Mouse (Mus musculus): Measurements from ENCODE around the gene Gm20431.
"Not testable (repeated sequence)": the region's sequence is repeated elsewhere in the genome, so short reads cannot be mapped to it uniquely, and the experiment has no call there.

Gm20431 gene

GRCm38 (mm10) chr2:167631591-167632448 is 29.5 kb downstream of the Gm20431 start, which contains the start of gene Ube2v1:
TSS of gene Ube2v1 (minus strand) at chr2:167632095.
- DNase-seq (ENCODE audit: low read depth in 2 of 2, low spot score in 2 of 2): peak; percentile 98 to 99

- no peak for DNase-seq (ENCODE audit: low read depth in 2 of 2, low spot score in 2 of 2)
These were observed 30.1 kb downstream of the Gm20431 start for GRCm38 (mm10) chr2:167631181-167631590.

GRCm38 (mm10) chr2:167630421-167630820 is 30.9 kb downstream of the Gm20431 start:
- no peak for DNase-seq (ENCODE audit: low read depth in 2 of 2, low spot score in 2 of 2)

DNA sequence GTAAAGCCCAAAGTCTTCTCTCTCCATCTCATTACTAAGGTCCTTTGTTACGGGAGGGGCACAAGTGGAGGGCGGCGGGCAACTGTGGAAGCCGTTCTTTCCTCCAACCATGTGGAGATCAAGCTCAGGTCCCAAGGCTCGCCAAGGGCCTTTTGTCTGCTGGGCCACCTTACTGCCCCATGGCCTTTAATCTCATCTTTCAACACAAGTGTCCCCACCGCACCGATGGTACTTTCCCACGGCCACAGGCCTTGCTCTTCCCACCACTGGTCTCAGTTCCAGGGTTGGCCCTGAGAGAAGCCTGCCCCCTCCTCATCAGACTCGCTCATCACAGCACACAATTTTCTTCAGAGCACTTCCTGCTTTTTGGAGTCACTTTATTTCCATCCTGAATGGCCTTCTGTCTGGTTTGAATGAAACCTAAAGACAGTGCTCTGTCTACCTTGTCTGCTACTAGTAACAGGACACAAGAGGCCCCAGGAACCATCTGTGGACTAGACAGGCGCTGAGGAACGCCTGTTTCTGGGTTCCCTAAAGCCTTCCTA is 31.6 kb downstream of the Gm20431 start:
- no peak for DNase-seq (ENCODE audit: low read depth in 2 of 2, low spot score in 2 of 2)

DNA sequence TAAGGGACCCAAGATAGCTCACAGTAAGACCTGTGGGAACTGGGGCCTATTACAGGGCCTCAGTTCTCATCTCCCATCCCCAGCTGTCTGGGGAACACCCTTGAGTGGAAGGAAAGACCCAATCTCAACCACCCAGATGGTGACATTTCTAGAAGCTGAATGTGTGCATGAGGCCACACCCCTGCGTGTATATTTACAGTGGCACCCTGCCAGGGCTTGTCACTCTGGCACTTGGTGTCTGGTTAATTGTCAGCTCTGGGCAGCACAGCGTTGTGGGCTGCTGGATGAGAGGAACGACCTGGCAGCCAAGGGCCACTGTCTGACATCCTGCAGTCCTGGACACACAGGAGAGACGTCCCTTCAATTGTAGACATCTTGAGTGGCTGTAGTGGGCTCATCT is 32.4 kb downstream of the Gm20431 start:
- no peak for DNase-seq (ENCODE audit: low read depth in 2 of 2, low spot score in 2 of 2)

- DNase-seq (ENCODE audit: low read depth in 2 of 2, low spot score in 2 of 2): no peak
These were observed 34.3 kb downstream of the Gm20431 start for GRCm38 (mm10) chr2:167627019-167627418.

GRCm38 (mm10) chr2:167625670-167626069 is 35.6 kb downstream of the Gm20431 start:
- no peak for DNase-seq (ENCODE audit: low read depth in 2 of 2, low spot score in 2 of 2)

DNA sequence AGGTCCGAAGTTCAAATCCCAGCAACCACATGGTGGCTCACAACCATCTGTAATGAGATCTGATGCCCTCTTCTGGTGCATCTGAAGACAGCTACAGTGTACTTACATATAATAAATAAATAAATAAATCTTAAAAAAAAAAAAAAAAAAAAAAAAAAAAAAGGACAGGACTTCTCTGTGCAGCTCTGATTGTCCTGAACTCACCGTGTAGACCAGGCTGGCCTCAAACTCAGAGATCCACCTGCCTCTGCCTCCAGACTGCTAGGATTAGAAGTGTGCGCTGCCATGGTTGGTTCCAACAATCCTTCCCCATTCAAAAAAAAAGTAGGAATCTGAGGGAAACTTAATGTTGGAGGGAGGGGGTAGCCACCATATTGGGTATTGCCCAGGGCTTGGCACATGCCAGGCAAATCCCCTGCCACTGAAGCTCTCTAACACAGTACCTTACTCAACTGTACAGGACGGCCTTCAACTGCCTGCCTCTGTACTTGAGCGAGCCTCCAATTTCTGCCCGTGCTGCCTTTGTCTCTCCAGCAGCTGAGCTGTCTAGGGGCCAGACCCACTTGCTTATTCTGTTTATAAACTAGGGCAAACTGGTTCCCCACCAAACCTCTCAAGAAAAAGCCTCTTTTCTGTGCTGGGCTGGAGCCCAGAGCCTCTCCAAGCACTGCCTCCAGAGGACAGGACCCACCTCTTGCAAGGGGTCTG is 36.8 kb downstream of the Gm20431 start:
- DNase-seq (ENCODE audit: low read depth in 2 of 2, low spot score in 2 of 2): no peak

GRCm38 (mm10) chr2:167622965-167623364 is 38.3 kb downstream of the Gm20431 start:
- DNase-seq (ENCODE audit: low read depth in 2 of 2, low spot score in 2 of 2): no peak

- DNase-seq (ENCODE audit: low read depth in 2 of 2, low spot score in 2 of 2): no peak
These were observed 38.9 kb downstream of the Gm20431 start for GRCm38 (mm10) chr2:167622352-167622751.

GRCm38 (mm10) chr2:167621255-167622087 is 39.8 kb downstream of the Gm20431 start:
- DNase-seq (ENCODE audit: low read depth in 2 of 2, low spot score in 2 of 2): no peak

- no peak for DNase-seq (ENCODE audit: low read depth in 2 of 2, low spot score in 2 of 2)
These were observed 43.8 kb downstream of the Gm20431 start for GRCm38 (mm10) chr2:167617472-167617871.

- DNase-seq (ENCODE audit: low read depth in 2 of 2, low spot score in 2 of 2): no peak
These were observed 44.3 kb downstream of the Gm20431 start for GRCm38 (mm10) chr2:167617034-167617433.

DNA sequence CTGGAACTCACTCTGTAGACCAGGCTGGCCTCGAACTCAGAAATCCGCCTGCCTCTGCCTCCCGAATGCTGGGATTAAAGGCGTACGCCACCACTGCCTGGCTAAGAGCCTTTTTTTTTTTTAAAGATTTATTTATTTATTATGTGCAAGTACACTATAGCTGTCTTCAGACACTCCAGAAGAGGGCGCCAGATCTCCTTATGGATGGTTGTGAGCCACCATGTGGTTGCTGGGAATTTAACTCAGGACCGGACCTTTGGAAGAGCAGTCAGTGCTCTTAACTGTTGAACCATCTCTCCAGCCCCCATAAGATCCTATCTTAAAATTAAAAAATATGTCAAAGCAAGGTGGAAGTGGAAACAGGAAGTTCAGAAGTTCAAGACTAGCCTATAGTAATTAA is 48.0 kb downstream of the Gm20431 start:
- DNase-seq (ENCODE audit: low read depth in 2 of 2, low spot score in 2 of 2): not testable (repeated sequence)

- DNase-seq (ENCODE audit: low read depth in 2 of 2, low spot score in 2 of 2): no peak
These were observed 49.2 kb downstream of the Gm20431 start for GRCm38 (mm10) chr2:167612122-167612521.

- no peak for DNase-seq (ENCODE audit: low read depth in 2 of 2, low spot score in 2 of 2)
These were observed 50.0 kb downstream of the Gm20431 start for GRCm38 (mm10) chr2:167611287-167611686.

DNA sequence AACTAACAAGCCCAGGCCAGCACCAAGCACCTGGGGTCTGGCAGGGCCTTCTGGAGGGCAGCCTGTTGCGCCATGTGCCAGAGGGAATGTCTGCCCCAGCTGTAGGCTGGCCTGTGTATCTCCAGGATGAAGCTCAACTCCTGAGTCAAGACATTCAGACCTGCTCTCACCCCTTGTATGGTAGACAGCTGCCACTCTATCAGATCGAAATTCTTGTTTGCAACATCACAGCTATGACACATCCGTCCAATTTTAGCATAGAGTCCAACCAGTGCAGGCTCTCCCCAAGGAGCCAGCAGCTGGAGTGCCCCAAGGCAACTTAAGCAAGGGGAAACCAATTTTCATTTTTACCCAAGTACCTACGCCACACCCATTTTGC is 54.6 kb downstream of the Gm20431 start:
- DNase-seq (ENCODE audit: low read depth in 2 of 2, low spot score in 2 of 2): no peak

DNA sequence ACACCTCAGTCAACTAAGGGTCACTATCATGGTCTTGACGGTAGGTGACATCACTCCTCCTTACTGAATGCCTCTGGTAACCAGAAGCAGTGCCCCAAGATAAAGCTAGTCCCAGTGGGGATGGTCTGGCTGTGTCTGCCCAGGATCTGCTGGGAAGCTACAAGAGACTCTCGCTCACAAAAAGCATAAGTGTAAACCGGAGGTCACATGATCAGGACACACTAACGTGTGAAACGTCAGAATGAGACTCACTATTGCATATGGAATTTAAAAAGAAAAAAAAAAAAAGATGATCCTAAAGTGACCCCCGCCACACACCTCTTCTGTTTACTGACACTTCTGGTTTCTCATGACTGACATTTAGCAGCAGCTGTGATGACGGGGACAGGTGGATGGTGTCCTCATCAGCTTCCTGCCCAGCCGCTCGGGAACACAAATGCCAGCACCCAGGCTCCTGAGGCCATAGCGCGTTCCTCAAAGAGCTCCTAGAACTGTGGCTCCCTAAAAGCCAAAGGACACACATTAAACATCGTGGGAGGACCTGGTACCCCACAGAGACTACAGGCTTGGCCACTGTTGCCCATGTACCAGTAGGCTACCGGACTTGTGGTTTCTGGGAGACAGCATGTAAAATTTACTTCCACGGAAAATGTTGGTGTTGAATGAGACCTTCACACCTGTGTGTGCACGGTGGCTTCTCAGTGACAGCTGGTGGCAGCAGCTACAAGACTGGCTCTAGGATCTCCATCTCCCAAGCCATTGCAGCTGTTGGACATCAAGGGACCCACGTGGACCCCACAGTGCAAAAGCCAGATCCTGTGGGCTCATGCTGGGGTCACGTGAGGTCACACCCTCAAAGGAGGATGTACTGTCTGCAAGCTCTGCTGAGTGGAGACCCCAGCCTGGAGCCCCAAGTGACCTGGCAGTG is 55.2 kb downstream of the Gm20431 start:
- no peak for DNase-seq (ENCODE audit: low read depth in 2 of 2, low spot score in 2 of 2)

DNA sequence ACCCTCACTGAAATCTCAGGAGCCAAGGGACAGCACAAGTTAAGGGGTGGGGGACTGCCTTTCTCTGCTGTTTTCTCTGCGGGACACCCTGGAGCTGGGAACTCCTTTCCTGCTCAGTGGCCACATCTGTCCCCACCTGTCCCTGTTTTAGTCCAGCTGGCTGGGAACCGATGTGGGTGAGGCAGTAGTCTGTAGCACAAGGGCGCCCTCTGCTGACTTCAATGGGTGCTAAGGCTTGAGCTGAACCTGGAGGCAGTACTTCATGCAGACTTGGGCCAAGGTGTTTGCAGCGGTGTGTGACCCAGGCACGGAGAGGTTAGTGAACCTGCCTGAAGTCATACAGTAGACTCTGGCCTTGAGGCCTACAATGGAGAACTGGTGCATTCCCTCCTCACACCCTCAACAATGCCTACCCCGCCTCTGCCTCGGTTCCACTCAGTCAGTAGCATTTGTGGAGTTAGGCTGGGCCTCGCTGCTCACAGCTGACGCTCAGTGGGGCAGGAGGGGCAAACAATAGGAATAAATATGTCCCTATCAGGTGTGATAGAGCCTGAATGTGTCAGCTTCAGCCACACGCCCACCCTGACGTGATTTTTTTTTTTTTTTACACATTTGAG is 56.0 kb downstream of the Gm20431 start:
- peak; percentile 70 to 81 for DNase-seq (ENCODE audit: low read depth in 2 of 2, low spot score in 2 of 2)

- no peak for DNase-seq (ENCODE audit: low read depth in 2 of 2, low spot score in 2 of 2)
These were observed 58.3 kb downstream of the Gm20431 start for GRCm38 (mm10) chr2:167602978-167603377.

Measured in CD8-positive naive resting alpha-beta T cell, adult 2 months (primary cell).